Mouse (Mus musculus): ENCODE measurements around the gene Prss57.

GRCm38 (mm10) chr10:79768400-79768799 is 22.4 kb downstream of the Prss57 start:
- peak; percentile 91 for TF ChIP-seq CTCF (IDR thresholded peaks at IDR 0.05; ENCODE audit: extremely low read depth, insufficient read depth, low read length)
- no peak for TF ChIP-seq POLR2A (IDR thresholded peaks at IDR 0.05; ENCODE audit: extremely low read depth, insufficient read depth, low read length)
